Mouse (Mus musculus) A20 (cell line): ENCODE measurements around the gene H2-M11.

Experiments used
- DNase-seq: peaks from one replicate; pipeline ENCODE4 v3.0.0-alpha.2; 2011; ENCODE audit warnings: low read depth, low spot score

Gene H2-M11

GRCm38 (mm10) chr17:36546775-36547174 is at the start of gene H2-M11:
TSS of gene H2-M11 (plus strand) at chr17:36547075.
- DNase-seq: no peak

- no peak for DNase-seq
These were observed 46.4 kb upstream of the H2-M11 start for GRCm38 (mm10) chr17:36500435-36500834.

- DNase-seq: no peak
These were observed 43.0 kb upstream of the H2-M11 start for GRCm38 (mm10) chr17:36503910-36504309.
